Mouse (Mus musculus) spleen, adult 2 months (tissue): ENCODE measurements at regions not wholly inside any gene's neighbourhood (a gene's known extent, or its start where the extent isn't known, plus 50 kb on each side); places are given as distances from the start of the nearest gene placed in this dataset.

Experiments used
- CTCF ChIP-seq: fragments of 200-500 bp; IDR thresholded peaks from 2 replicates; pipeline ENCODE4 v1.5.1; 2011; ENCODE audit warnings: mild to moderate bottlenecking, inconsistent platforms; ENCODE audit not compliant: insufficient read depth, insufficient read length, insufficient replicate concordance; ENCODE audit errors: extremely low read depth
- POLR2A ChIP-seq: fragments of 200-500 bp; IDR thresholded peaks from 2 replicates; pipeline ENCODE4 v1.6.1; 2011; ENCODE audit warnings: low read depth, low read length, inconsistent platforms

GRCm38 (mm10) chr14:76700190-76700589 is 143.5 kb upstream of the Serp2 start:
- no peak for TF ChIP-seq CTCF
- no peak for TF ChIP-seq POLR2A
